Mouse (Mus musculus) ovary, adult 18-20 months (tissue): Measurements from ENCODE around the gene Kcnq5.
"Not testable (repeated sequence)": the region's sequence is repeated elsewhere in the genome, so short reads cannot be mapped to it uniquely, and the experiment has no call there.

Source experiments
- DNase-seq: peaks from one replicate; pipeline ENCODE4 v3.0.0; 2022; ENCODE audit warnings: low spot score, mixed read lengths

Gene Kcnq5

DNA sequence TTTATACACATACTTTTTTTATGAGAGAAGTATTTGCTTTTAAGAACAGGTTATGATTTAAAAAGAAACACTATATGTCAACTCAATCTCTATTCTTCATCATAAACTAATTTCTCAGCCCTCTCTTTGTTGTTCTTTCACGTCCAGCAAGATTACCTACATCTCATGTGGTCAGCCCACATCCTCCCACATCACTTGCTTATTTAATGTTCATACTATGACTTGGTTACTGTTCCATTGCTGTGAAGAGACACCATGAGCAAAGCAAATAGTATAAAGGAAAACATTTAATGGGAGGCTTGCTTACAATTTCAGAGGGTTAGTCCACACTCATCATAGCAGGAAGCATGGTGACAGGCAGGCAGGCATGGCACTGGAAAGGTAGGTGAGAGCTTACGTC, 124.4 kb downstream of the Kcnq5 start:
- no peak for DNase-seq

DNA sequence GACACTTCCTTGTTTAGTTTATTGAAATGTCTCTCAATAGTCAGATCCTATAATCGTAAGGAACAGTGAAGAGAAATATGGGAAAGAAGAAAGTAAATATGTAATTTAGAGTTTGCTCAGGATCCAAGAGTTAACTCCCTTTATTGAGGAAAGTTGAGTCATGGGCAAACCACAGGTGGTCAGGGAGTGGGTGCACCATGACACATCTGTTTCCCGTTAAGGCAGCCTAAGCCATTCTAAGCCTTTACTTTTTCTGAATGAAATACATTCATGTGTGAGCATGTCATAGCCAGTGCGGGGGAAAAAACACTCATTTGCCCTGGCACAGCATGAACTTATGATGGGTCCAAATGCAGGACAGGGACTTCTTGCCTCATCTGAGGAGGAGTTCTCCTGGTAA, 125.4 kb downstream of the Kcnq5 start:
- DNase-seq: no peak

- no peak for DNase-seq
Observed at GRCm38 (mm10) chr1:21829909-21830455, 131.8 kb downstream of the Kcnq5 start.

DNA sequence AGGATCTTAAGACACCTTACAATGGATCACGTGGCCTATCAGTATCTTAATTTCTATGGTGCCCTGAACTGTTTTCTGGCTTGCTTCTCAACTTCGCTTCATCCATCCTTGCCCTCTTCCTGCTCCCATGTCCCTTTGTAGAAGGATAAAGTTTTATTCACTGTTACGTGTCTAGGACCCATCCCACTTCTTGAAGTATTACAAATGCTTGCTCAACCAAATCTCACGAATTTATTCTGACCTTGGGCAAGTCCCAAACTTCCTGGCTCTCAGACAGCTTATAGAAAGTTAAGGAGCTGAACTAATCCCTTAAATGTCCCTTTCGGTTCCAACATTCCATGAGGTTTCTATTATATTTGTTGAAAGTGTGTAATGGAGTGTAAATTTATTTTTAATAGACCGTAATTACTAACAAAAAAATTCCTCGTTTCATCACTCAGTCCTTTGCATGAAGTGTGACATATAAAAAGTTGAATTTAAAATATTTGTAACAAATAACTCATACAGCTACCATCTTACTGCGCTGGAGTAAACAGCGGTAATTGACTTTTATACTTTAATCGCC, 141.6 kb downstream of the Kcnq5 start:
- no peak for DNase-seq

- no peak for DNase-seq
Observed at GRCm38 (mm10) chr1:21805064-21805463, 156.7 kb downstream of the Kcnq5 start.

GRCm38 (mm10) chr1:21804477-21804866, 157.3 kb downstream of the Kcnq5 start:
- no peak for DNase-seq

GRCm38 (mm10) chr1:21803751-21804476, 157.8 kb downstream of the Kcnq5 start:
- DNase-seq: no peak

GRCm38 (mm10) chr1:21780746-21781145, 181.0 kb downstream of the Kcnq5 start:
- no peak for DNase-seq

GRCm38 (mm10) chr1:21777560-21777959, 184.2 kb downstream of the Kcnq5 start:
- DNase-seq: no peak

DNA sequence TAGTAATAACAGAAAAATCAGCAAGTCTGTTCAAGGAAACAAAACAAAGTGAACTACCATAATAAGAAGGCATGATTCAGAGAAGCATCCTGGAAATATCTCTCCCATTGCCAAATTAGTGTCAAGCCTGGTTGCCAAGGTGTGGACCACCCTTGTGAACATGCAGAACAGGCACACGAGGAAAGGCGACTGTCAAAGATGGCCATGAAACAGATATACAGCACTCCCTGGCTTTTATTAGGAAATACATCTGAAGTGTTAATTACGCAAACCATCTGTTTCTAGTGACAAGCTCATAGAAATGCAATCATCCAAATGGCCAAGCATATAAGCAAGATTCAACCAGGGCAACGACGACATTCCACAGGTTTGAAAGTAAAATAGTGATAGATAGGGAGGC, 187.8 kb downstream of the Kcnq5 start:
- no peak for DNase-seq

DNA sequence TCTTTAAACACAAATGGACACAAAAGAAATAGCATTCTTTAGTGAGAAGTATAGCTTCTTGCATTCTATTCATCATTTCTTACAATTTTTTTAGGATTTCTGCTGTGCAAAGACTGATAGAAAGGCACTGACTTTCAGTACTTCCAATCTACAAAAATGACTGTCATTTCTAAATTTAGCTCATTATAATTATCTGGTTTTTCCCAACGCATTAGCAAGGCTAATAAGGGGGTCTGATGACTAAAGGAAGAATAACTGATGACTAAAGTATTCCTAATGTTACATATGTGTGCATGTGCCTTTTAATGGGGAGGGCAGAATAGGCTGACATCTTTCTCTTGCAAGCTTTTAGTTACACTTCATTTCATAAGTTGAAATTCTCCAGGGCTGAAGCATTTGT, 191.2 kb downstream of the Kcnq5 start:
- no peak for DNase-seq

DNA sequence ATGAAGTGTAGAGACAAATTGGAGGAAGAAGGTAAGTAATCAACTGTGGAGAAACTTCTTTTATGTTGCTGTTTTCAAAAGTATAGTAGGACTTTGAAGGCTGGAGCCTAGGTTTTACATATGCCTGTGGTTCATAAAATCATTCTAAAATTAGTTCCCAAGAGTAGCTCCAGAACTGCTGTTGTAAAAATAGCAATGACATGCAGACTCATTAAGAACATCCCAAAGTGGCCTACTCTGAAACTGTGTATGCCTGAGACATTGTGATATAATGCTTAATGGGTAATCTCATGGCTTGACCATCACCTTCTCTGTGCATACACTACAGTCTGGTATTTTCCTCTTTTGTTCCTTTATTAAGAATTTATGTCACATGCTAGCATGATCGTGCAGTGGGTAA, 212.4 kb downstream of the Kcnq5 start:
- DNase-seq: no peak

DNA sequence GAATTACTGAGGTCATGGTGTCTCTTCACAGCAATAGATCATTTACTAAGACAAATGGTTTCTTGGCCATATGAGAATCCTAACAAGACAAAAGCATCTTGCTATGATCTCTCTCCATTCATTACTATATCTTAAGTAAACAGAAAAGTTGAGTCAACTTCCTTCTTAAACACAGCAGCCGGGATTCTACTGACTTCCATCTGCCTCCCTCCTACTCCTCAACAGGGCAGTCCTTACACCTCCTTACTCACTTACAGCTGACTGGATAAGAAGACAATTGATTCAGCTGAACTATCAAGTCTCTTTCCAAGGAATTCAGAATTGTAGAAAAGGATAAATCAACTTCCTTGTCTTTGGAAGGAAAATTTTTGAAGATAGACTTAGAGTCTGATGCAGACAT, 232.6 kb downstream of the Kcnq5 start:
- no peak for DNase-seq

DNA sequence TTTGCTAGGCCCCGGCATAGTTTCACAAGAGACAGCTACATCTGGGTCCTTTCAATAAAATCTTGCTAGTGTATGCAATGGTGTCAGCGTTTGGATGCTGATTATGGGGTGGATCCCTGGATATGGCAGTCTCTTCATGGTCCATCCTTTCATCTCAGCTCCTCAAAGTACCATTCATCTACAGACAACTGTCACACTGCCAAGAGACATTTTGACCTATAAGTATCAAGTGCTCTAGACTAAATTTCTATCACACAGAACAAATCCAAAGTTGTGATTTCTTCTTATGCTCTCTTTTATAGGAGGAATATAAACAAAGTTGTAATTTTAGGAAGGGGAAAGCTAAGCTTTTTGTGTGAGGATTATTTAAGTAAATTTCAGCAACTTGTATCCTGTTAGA, 238.5 kb downstream of the Kcnq5 start:
- not testable (repeated sequence) for DNase-seq

GRCm38 (mm10) chr1:21721246-21721645, 240.5 kb downstream of the Kcnq5 start:
- no peak for DNase-seq

- DNase-seq: no peak
Observed at GRCm38 (mm10) chr1:21714816-21715215, 246.9 kb downstream of the Kcnq5 start.

GRCm38 (mm10) chr1:21712711-21713110, 249.0 kb downstream of the Kcnq5 start:
- no peak for DNase-seq

GRCm38 (mm10) chr1:21690458-21690857, 271.3 kb downstream of the Kcnq5 start:
- no peak for DNase-seq

GRCm38 (mm10) chr1:21688918-21689317, 272.8 kb downstream of the Kcnq5 start:
- DNase-seq: no peak

GRCm38 (mm10) chr1:21684444-21684843, 277.3 kb downstream of the Kcnq5 start:
- no peak for DNase-seq

- DNase-seq: no peak
Observed at GRCm38 (mm10) chr1:21676805-21677204, 284.9 kb downstream of the Kcnq5 start.

GRCm38 (mm10) chr1:21660840-21661239, 300.9 kb downstream of the Kcnq5 start:
- DNase-seq: no peak

DNA sequence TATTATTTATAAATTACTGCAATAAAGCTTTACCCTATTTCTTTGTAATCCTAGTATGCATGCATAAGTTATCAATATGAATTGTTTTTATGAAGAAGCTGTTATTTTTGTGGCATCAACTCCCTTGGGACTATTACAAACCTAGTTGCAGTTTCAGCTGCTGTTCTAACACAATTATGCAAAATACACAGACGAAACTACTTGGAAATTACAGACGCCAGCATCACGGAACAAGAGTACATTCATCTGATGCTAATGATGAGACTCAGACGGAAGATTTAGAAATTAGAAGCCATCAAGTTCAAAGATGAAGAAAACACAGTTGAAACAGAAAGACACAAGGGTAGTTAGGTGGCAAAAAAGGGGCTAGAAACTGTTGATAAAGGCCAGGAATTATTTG, 310.9 kb downstream of the Kcnq5 start:
- DNase-seq: no peak

DNA sequence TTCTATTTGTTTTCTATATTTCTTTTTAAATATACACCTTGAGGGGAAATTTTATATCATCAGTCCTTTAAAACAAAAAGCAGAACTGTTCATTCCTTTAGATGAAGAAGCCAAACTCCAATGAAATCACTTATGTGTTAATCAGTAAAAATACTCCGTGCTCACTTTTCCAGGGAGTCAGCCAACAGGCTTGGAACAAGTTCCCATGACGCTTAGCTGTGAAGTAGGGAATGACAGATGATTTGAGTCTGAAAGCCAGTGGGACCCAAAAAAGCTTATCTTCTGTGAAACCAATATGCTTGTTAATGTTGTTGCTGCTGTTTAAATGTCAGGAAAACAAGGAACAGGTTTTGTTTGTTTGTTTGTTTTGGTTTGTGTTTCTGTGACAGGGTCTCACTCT, 326.3 kb downstream of the Kcnq5 start:
- DNase-seq: no peak
